Mouse (Mus musculus) kidney, adult 8-10 months (tissue): ENCODE data around the gene Isyna1.

ENCODE experiments used
- DNase-seq, 2 experiments: peaks; one replicate each; pipeline ENCODE4 v3.0.0; 2022

Gene Isyna1

DNA sequence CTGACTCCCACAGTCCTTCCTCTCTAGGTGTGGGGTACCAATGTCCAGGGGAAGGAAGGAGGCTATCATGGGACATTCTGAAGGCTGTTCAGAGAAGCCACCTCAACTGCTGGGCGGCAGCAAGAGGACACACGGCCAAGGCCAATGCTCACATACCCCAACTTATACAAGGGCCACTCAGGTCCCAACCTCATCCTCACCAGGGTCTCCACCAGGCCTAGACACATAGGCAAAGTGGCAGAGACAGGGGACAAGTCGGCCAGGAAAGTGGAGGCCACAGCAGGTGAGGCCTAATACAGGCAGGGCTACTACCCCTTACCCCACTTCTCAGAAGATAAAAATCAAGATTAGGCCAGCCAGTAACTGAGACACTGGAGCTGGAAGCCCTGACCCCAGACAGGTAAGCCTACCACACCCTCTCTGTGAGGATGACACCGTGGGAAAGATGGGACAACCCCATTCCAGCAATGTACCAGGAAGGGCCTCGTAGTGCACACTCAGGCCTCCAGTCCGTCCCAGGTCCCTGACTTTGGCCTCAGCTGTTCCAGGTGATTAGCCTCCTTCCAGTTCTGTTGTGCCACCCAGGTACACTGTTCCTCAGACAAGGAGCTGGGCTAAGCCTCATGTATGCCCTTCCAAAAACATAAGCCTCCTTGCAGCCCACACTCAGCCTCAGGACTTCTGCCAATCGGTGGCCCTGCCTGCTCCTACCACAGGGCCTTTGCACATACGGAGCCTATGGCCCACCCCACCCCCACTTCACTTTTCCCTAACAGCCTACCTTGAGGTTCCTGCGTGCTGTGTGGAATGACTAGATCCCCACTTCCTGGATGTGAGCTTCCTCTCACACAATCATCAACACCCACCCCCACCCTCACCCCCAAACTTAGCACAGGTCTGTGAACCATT lies 12.0 kb downstream of the Isyna1 start:
- no peak for DNase-seq

DNA sequence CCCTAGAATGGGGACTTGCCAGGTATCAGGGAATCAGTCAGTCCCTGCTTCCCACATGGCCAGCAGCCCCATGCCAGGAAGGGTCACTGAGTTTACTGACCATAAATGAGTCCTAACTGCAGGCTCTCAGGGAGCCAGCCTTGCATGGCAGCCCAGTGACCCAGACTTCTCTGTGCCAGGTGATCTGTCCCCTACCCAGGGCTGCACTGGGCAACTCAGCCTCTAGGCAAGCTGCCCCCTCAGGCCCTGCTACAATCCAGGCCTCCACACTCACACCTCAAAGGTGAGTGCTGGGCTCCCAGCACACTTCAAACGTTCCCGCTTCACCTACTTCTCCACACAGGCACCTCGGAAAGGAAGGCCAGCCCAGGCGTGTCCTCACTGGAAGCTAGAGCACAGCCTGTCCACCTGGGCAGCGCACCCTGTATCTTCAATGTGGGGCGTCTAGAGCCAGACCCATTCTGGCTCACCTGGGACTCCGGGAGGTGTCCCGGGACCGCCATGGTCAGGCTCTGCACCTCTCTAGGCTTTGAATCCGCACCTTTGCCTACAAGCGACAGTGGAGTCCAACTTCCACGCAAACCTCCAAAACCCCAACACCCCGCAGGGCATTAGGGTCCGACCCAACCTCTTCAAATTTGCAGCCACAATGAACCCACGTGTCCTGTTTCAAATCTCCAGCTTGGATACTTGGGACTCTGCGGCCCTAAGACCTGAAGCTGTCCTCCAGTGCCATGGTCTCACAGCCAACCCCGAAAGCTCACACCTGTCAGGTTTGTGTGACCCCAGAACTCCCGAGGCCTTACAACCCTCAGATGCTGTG lies 12.8 kb downstream of the Isyna1 start:
- DNase-seq = peak in 1 of 2 experiments; percentile 44

GRCm38 (mm10) chr8:70607603-70607897 lies 13.4 kb downstream of the Isyna1 start:
- DNase-seq = no peak

GRCm38 (mm10) chr8:70607898-70608748 lies 13.9 kb downstream of the Isyna1 start:
- DNase-seq = no peak

DNA sequence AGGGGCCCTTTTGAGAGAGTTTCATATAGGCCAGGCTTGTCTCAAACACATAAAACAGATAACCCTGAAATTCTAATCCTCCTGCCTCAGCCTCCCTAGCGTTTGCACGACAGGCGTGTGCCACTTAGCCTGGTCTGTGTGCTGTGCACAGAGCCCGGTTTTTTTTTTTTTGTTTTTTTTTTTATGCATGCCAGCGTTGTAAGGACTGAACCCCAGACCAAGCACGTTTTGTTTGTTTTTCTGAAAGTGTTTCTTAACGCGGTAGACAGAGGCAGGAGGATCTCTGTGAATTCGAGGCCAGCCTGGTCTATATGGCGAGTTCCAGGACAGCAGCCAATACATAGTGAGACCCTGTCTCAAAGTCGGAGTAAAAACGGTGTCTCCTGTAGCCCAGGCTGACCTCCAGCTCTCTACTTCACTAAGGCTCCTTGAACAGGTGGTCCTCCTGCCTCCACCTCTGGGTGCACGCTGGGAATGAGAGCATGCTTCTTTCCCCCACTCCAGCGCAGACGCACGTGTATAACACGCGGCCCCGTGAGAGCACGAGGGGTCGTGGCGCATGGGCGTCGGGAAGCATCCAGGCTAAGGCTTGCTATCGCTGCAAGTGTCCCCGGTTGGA lies 14.7 kb downstream of the Isyna1 start, which contains the start of gene Ssbp4:
Gene Ssbp4 (minus strand): TSS at position 124 of the 619 bp plus-strand sequence.
- no peak for DNase-seq

DNA sequence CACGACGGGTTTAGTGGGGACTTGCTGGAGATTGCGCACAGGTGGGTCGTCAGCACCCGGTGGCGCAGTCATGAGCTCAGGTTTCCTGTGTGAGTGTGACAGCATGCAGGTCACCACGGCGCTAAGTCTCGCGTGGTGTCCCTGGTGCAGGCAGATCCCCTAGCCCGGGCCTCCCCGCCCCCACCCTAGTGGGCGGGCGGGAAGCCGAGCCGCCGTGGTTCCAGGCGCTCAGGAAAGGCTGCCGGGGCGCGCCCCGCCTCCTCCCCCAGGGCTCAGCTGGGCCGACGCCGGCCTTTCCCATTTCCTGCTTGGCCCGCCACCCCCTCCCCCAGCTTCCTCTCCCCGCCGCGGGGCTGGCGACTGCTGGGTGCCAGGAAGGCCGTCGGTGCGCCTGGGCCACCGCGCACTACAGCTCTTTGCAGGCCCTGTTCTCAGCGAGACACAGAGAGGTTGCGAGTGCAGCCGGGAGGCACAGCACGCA lies 15.2 kb downstream of the Isyna1 start:
- peak; percentile 81 to 85 for DNase-seq

GRCm38 (mm10) chr8:70609849-70610795 lies 15.9 kb downstream of the Isyna1 start:
- peak; percentile 84 to 91 for DNase-seq

DNA sequence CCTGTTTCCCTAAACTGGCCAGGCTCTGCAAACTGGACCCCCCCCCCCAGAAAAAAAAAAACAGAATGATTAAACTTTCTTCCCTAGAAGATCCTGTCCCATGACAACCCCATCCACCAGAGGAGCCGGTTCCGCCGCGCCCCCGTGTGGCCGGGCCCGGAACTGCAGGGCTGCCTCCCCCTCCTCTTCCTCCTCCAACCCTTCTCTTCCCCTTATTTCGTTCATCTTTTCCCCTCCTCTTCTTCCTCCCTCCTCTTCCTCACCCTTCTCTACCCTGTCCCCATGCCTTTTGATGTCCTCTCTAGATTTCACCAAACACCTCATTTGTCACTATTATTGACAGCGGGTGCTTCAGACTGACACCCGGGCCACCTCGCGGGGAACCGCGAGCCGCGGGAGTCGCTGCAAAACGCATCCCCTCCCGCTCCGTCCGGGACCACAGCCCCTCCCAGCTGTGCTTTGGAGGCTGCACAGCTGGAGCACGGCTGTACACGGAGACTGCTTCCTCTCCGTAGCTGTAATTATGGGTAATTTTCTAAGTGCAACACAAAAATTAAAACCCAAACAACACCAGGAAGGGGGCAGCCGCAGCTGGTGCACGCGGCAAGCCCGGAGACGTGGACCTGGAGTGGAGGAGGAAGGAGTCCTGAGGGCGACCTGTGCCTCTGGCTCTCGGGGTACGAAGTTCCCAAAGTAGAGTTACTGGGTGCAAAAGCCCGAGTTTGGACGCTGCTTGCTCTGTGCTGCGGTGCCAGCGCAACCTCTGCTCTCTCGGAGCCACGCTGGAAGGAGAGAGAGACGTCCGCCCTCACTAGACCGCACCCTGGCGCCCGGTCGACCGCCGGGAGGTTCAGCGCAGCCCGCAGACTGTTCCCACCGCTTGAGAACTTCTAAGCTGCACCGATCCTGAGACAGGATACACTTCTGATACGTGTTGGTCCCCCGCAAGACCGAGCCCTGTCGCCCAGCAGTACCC lies 16.9 kb downstream of the Isyna1 start:
- DNase-seq = peak; percentile 62 to 80

GRCm38 (mm10) chr8:70611849-70612248 lies 17.7 kb downstream of the Isyna1 start:
- peak; percentile 74 to 90 for DNase-seq

GRCm38 (mm10) chr8:70613763-70614162 lies 19.6 kb downstream of the Isyna1 start:
- no peak for DNase-seq

DNA sequence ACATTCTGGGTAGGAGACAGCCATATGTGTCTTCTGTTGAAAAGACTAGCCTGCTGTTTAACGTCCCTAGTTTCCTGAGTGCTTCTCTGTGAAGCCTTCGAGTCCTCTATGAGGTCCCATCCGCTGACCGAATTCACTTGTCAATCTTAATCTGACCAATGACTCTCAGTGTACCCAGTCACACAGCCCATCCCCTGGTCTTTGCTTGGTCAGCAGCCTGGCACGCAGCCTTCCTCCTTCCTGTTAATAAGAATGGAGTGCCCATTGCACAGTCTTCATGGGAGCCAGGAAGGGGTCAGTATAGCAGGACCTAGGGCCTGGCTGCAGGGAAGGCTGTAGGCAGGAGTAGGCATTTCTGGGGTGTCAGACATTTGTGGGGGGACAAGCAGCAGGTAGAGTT lies 20.3 kb downstream of the Isyna1 start:
- no peak for DNase-seq

DNA sequence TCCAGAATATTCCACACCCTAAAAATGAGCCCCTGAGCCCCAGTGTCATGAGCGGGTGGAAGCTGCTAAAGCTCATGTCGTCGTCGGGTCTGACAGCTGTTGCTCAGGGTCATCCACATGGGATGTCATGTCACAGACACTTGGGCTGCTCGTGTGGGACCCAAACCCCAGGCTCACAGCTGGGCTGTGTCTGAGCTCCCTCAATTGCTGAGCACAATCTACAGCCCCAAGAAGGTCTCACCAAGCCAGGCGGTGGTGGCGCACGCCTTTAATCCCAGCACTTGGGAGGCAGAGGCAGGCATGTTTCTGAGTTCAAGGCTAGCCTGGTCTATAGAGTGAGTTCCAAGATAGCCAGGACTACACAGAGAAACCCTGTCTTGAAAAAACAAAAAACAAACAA lies 21.1 kb downstream of the Isyna1 start:
- no peak for DNase-seq

DNA sequence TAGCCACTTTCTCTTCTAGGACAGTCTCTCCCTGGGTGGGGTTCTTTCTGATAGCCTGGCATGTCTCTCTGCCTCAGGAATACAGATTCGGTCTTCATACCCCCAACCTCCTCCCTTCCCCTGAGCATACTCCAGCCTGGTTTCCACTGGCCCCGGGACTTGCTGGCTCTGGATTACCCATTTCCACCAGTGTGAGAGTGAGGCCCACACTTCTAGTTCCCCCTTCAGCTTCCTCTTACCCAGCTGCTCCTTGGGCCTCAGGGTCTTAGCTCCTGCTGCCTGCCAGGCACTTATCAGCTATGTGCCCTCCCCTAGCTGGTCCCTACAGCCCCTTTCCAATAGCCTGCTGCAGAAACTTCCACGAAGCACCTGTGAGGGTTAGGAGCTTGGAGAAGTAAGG lies 21.7 kb downstream of the Isyna1 start, which contains the start of gene Lrrc25:
Gene Lrrc25 (plus strand): TSS at position 262 of the 400 bp plus-strand sequence.
- no peak for DNase-seq

- no peak for DNase-seq
Observed at GRCm38 (mm10) chr8:70616645-70617044, 22.5 kb downstream of the Isyna1 start.

DNA sequence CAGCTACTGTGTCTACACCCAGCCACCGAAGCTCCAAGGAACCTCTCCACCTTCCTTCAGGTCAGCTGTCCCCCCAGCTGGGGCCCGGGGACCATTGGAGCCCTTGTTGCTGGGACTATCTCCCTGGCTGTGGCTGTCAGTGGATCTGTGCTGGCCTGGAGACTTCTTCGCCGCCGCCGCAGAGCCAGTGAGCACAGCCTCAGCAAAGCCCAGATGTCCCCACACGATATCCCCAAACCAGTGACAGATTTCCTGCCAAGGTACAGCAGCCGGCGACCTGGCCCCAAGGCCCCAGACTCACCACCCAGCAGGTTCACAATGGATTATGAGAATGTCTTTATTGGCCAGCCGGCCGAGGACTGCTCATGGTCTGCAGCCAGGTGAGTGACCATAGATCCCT lies 23.8 kb downstream of the Isyna1 start:
- DNase-seq = no peak

- DNase-seq = peak in 1 of 2 experiments; percentile 35
Observed at GRCm38 (mm10) chr8:70618888-70619334, 24.7 kb downstream of the Isyna1 start.

DNA sequence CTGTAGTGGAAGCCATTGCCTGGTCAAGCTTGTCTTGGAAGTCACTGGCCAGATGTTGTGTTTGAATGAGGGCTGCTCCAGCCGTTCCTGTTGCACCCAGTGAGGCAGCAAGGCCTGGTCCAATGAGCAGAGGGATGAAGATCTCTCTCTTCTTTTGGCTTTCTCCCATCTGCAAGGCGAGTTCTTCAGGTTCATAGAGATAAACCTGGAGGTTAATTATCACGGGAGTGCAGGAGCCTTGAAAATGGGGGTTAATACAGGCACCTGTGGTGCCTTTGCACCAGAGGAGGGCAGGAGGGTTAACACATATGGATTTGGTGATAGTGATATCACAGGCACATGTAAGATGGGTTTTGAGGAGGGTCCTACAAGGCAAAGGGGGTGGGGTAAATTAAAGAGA lies 28.0 kb downstream of the Isyna1 start:
- no peak for DNase-seq

GRCm38 (mm10) chr8:70625104-70625503 lies 30.9 kb downstream of the Isyna1 start:
- peak; percentile 61 to 75 for DNase-seq

- DNase-seq = no peak
Observed at GRCm38 (mm10) chr8:70627041-70627440, 32.9 kb downstream of the Isyna1 start.
